Mouse (Mus musculus) forebrain, embryonic 12.5 days (tissue): ENCODE data around the gene Ankzf1. TPM values are rescaled to one million over a fixed set of nuclear protein-coding genes. Genes with fewer than 3 reads are reported as not detected.

Experiments used
- ATAC-seq: fragments of 200-750 bp; cut with Nextera tagmentation; 2 replicates; pipeline ENCODE4 v1.8.0; 2017; ENCODE audit warnings: moderate TSS enrichment; ENCODE audit not compliant: low FRiP score
- H3K27ac ChIP-seq: fragments of 300-500 bp; sonication (generic); 2 replicates; pipeline ENCODE4 v1.5.1; 2016; ENCODE audit warnings: mild to moderate bottlenecking
- H3K27me3 ChIP-seq: fragments of 300-500 bp; sonication (generic); 2 replicates; pipeline ENCODE4 v1.6.1; 2016; ENCODE audit warnings: mild to moderate bottlenecking
- H3K36me3 ChIP-seq: fragments of 300-500 bp; sonication (generic); replicated peaks from 2 replicates; pipeline ENCODE4 v1.6.1; 2016; ENCODE audit warnings: mild to moderate bottlenecking
- H3K4me1 ChIP-seq: fragments of 300-500 bp; sonication (generic); 2 replicates; pipeline ENCODE4 v1.6.1; 2016
- H3K4me2 ChIP-seq: fragments of 300-500 bp; sonication (generic); 2 replicates; pipeline ENCODE4 v1.6.1; 2016; ENCODE audit warnings: mild to moderate bottlenecking, moderate library complexity
- H3K4me3 ChIP-seq: fragments of 300-500 bp; sonication (generic); replicated peaks from 2 replicates; pipeline ENCODE4 v1.5.1; 2016; ENCODE audit warnings: mild to moderate bottlenecking
- H3K9ac ChIP-seq: fragments of 300-500 bp; sonication (generic); 2 replicates; pipeline ENCODE4 v1.6.1; 2016; ENCODE audit warnings: mild to moderate bottlenecking
- H3K9me3 ChIP-seq: fragments of 300-500 bp; sonication (generic); 2 replicates; pipeline ENCODE4 v1.6.1; 2016
- WGBS: fragments of 180-500 bp; shearing (Covaris S2); methylation state at CpG from one replicate; pipeline ENCODE4 v1.1.7; 2016; 5-methylcytosine and 5-hydroxymethylcytosine counted together
- polyA plus RNA-seq: library from polyadenylated mRNA; unstranded; fragments of >200 nt; fragmentation: Nextera tagmentation; extraction: Ambion mirVana; gene quantifications from 2 replicates; pipeline ENCODE4 v1.2.1, GENCODE M21; 2016

The Ankzf1 gene
- polyA plus RNA-seq, 1 experiment from 2014 or later = 23.4 TPM

DNA sequence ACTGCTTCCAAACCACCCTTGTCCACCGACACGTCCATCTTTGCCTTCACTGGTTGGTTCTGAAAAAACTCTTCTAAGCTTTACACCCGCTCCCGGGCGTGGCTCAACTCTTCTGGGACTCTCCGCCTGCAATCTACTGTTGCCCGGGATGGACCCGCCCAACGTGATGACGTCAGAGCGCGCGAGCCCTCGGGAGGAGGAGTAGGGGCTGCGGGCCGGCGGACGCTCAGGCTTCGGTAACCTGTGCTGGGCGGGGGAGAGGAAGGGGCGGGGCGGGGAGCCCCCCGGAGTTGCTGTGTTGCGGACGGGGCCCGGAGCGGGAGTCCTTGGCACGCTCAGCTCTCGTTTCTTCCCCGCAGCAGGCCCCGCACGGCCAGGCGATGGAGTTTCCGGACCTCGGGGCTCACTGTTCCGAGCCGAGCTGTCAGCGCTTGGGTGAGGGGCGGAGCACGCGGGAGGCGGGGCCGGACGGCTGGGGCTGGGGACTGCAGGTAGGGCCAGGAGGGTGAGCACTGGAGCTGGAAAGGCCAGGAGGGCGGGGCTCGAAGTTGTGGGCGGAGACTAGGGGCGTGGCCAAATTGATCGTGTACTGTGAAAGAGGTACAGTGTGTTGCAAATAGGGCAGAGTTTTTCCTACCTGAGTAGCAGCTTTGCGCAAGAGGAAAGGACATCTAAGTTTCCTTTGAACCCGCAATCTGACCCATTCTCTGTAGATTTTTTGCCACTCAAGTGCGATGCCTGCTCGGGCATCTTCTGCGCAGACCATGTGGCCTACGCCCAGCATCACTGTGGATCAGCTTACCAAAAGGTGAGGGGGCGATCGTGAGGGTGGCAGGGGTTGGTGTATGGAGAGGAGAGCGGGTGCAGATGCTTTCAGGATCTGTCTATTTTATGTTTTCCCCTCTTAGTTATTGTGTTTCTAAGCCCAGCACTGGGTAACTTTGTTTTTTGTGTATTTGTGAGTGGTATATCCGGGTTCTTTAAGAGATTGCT, 23.2 kb upstream of the Ankzf1 start, which contains the start of gene Zfand2b:
Gene Zfand2b, plus strand, starts transcription at position 175 of the 993 bp plus-strand sequence.
- 1% methylated on average over 57 of the region's 59 CpGs for WGBS
- Histone ChIP-seq H3K4me3 (peak within 1 kb of the TSS; percentile 61), H3K27ac (peak within 1 kb of the TSS; percentile 87), H3K4me2 (peak within 1 kb of the TSS; percentile 56), H3K27me3 (no peaks in the 10 kb centered on the region), H3K9ac (peak within 1 kb of the TSS; percentile 55), H3K36me3 (peaks cover 32% of the 10 kb centered on the region), H3K9me3 (no peaks in the 10 kb centered on the region), H3K4me1 (peaks cover 14% of the 10 kb centered on the region)
- ATAC-seq = peak; percentile 98

DNA sequence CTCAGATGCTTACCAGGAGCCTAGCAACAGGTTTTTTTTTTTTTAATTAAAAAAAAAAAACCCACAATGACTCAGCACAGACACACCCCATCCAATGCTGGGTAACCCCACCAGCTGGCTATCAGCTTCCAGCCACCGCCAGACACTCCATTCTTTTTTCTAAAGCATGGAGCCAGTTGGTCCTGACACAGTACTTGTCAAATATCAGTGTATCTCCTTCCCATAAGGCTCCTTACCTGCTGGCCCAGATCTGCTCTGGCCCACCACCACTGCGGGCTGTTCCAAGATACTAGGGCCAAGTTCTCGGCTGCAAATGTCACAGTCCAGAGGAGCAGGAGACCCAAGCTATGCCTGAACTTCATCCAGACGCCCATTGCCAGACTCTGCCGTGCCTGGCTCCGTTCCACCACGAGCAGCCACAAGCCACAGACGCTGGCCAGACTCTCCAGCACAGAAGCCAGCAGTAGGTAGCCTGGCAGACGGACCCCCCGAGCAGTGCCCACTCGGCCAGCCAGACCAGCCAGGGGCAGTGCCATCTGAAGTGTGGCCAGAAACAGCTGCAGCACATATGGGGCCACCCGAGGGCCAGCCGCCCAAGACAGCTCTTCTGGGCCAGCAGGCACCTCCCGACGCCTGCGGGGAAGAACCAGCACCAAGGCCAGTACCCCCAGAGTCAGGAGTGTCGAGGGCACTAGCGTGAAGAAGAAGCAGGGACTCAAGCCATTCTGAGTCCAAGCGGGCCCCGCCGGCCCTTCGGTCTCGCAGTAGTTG, 12.4 kb upstream of the Ankzf1 start:
- H3K4me2 ChIP-seq = peak overlapping the region; percentile 99
- H3K9me3 ChIP-seq = no peaks in the 10 kb centered on the region
- H3K36me3 ChIP-seq = peaks cover 51% of the 10 kb centered on the region
- peak overlapping the region; percentile 56 for H3K27ac ChIP-seq
- peak overlapping the region; percentile 60 for H3K4me3 ChIP-seq
- 12% methylated on average over 23 of the region's 23 CpGs for WGBS
- peak overlapping the region; percentile 74 for H3K9ac ChIP-seq
- peak; percentile 57 for ATAC-seq
- peaks cover 23% of the 10 kb centered on the region for H3K4me1 ChIP-seq
- no peaks in the 10 kb centered on the region for H3K27me3 ChIP-seq

DNA sequence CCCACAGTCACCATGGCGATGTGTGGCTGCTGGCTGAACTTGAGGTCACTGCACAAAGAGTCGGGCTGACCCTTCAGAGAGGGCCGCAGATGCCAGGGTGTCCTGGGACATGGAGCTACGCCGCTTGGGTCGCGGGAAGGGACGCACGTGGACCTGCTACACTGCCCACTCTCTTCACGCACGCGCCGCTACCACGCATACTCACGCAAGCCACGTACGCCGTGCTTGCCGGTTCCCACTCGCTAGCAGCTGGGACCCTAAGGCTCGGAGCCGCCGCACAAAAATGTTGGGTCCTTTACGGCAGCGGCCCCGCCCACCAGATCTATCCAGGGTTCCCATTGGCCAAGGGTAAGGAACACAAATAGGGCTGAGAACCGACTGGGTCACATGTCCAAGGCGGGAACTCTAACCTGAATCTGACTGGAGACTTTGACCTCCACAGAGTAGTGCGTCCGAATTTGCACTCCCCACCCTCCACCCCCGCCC, 11.8 kb upstream of the Ankzf1 start, which contains the start of gene Abcb6:
Gene Abcb6, minus strand, starts transcription at position 288 of the 486 bp plus-strand sequence.
- 0% methylated on average over 31 of the region's 31 CpGs for whole genome bisulfite sequencing
- H3K4me3 ChIP-seq = peak within 1 kb of the TSS; percentile 60
- H3K27me3 ChIP-seq = no peaks in the 10 kb centered on the region
- peak within 1 kb of the TSS; percentile 56 for H3K27ac ChIP-seq
- peak; percentile 94 for ATAC-seq
- H3K9ac ChIP-seq = peak within 1 kb of the TSS; percentile 74
- peaks cover 53% of the 10 kb centered on the region for H3K36me3 ChIP-seq
- H3K9me3 ChIP-seq = no peaks in the 10 kb centered on the region
- H3K4me2 ChIP-seq = peak within 1 kb of the TSS; percentile 99
- H3K4me1 ChIP-seq = peaks cover 23% of the 10 kb centered on the region

DNA sequence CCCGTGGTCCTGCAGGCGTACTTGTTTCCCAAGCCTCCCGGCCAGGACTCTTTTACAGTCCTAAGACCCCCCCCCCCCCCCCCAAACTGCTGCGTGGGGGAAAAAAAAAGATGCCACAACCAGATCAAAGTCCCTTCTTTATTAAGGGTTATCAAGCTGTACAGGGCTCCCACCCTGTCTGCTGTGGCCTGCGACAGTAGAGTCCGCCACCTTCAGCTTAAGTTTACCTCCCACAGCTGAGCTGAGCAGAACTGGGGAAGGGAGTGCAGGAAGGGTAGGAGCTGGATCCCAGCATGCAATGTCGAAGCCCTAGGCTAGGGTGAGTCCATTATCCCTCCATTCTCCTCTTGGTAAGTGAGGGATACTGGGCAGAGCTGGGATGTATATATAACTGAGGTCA, 11.2 kb upstream of the Ankzf1 start:
- Histone ChIP-seq H3K4me2 (peak overlapping the region; percentile 99), H3K9me3 (no peaks in the 10 kb centered on the region), H3K27me3 (no peaks in the 10 kb centered on the region), H3K36me3 (peaks cover 57% of the 10 kb centered on the region), H3K4me1 (peaks cover 23% of the 10 kb centered on the region), H3K27ac (0 out of 2 replicates have a peak overlapping the region, but pooled peaks have one; percentile 56), H3K9ac (no peak overlapping the region), H3K4me3 (peak overlapping the region; percentile 60)
- 42% methylated on average over 7 of the region's 7 CpGs for WGBS
- ATAC-seq = no peak; the same call in 1 of the 2 replicates

DNA sequence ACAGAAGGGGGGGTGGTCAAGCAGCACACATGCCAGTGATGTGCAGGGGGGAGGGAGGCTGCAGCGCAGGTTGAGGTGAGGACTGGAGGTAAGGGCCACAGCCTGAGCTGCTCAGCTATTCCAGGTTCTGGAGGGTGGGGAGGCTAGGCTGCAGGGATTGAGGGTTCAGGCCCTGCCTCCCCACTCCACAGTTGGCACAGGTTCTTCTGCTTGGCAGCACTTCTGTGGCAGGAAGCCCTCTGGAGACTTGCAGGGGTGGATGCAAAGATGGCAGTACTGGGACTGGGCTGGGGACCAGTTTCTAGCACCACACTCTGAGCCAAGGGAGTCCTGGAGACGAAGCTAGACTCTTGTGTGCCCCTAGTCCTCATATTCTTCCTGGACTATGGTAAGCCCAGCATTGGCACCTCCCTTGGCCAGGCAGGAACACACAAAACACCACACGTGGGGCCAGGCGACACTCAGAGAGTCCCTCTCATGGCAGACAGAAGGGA, 10.5 kb upstream of the Ankzf1 start:
- ATAC-seq = no peak
- Histone ChIP-seq H3K36me3 (peaks cover 57% of the 10 kb centered on the region), H3K4me3 (no peak overlapping the region), H3K4me1 (peaks cover 23% of the 10 kb centered on the region), H3K27me3 (no peaks in the 10 kb centered on the region), H3K27ac (no peak overlapping the region), H3K4me2 (no peak overlapping the region), H3K9me3 (no peaks in the 10 kb centered on the region), H3K9ac (no peak overlapping the region)
- WGBS = 82% methylated on average over 4 of the region's 4 CpGs

DNA sequence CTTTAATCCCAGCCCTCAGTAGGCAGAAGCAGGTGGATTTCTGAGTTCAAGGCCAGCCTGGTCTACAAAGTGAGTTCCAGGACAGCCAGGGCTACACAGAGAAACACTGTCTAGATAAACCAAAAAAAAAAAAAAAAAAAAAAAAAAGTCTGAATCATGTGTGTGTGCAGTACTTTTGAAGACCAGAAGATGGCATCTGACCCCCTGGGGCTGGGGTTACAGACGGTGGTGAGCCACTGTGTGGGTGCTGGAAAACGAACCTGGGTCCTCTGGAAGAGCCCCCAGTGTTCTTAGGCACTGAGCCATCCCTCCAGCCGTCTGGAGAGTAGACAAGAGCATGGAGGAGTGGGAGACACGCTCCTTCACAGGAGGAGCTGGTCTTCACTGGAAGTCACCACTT, 9.8 kb upstream of the Ankzf1 start:
- Histone ChIP-seq H3K27me3 (no peaks in the 10 kb centered on the region), H3K9ac (no peak overlapping the region), H3K27ac (no peak overlapping the region), H3K4me1 (peaks cover 23% of the 10 kb centered on the region), H3K4me2 (no peak overlapping the region), H3K4me3 (no peak overlapping the region), H3K36me3 (peaks cover 57% of the 10 kb centered on the region), H3K9me3 (no peaks in the 10 kb centered on the region)
- 71% methylated on average over 4 of the region's 4 CpGs for WGBS
- no peak for ATAC-seq

DNA sequence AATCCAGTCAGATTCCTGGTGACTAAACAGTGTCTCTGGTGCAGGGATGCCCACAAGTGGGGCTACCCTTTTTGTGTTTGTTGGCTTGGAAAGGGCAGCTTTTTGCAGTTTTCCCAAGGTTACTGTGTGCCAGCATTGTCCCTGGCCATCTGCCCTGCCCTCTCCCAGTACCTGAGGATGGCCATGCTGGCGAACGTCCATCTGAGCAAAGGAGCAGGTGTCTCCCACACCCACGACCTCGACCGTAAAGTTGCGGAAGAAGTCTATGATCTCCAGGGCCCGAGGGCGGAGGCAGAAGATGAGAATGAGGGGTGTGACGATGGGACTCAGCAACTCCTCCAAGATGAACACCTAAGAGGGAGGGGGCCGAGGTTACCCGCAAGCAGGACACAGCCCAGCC, 6.5 kb upstream of the Ankzf1 start:
- WGBS = 94% methylated on average over 11 of the region's 11 CpGs
- Histone ChIP-seq H3K4me3 (no peak overlapping the region), H3K4me2 (no peak overlapping the region), H3K4me1 (peaks cover 7% of the 10 kb centered on the region), H3K27me3 (no peaks in the 10 kb centered on the region), H3K27ac (no peak overlapping the region), H3K9me3 (no peaks in the 10 kb centered on the region), H3K9ac (no peak overlapping the region), H3K36me3 (peaks cover 61% of the 10 kb centered on the region)
- ATAC-seq = no peak

DNA sequence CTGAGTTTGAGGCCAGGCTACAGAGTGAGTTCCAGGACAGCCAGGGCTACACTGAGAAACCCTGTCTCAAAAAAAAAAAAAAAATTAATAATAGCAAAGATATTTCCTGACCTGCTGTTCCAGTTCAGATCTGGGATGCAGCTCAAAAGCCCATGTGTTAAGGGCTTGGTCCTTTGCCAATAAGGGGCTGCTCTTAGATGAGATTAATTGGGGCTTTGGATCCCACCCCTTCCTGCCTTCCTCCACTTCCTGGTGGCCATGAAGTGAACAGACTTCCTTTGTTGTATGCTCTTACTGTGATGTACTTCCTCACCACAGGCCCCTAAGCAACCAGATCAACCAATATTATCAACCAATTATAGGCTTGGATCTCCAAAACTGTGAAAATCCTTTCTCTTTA, 4.8 kb upstream of the Ankzf1 start:
- Histone ChIP-seq H3K9me3 (no peaks in the 10 kb centered on the region), H3K4me3 (no peak overlapping the region), H3K27me3 (no peaks in the 10 kb centered on the region), H3K9ac (no peak overlapping the region), H3K4me1 (peaks cover 14% of the 10 kb centered on the region), H3K36me3 (peaks cover 55% of the 10 kb centered on the region), H3K4me2 (no peak overlapping the region), H3K27ac (no peak overlapping the region)
- no peak for ATAC-seq

DNA sequence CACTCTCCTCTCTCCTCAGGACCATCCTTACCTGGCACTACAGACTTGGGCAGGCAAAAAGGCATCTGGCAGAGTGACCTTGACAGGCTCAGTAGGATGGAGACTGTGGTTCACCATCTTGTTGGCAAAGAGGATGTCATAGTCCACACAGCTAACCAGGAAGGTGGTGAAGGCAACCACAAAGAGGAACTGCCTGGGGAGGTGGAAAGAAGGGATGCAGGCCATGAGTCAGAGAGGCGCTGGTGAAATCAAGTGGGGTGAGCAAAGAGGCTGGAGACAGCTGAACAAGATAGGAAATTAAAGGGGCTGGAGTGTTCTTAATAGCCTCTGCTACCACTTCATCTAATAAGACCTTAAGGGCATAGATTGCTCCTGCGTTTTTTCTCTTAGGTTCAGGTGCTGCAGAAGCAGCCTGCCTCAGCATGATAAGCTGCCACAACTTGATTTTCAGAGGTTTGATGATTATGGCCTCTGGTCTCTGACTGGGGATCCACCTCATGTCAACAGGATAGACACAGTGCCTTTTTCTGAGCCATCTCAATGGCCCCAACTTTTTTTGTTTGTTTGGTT, 4.0 kb upstream of the Ankzf1 start:
- peaks cover 46% of the 10 kb centered on the region for H3K36me3 ChIP-seq
- H3K9ac ChIP-seq = no peak overlapping the region
- WGBS = 88% methylated on average over 2 of the region's 2 CpGs
- H3K27ac ChIP-seq = no peak overlapping the region
- no peak overlapping the region for H3K4me2 ChIP-seq
- peaks cover 19% of the 10 kb centered on the region for H3K4me1 ChIP-seq
- ATAC-seq = no peak
- no peaks in the 10 kb centered on the region for H3K9me3 ChIP-seq
- no peak overlapping the region for H3K4me3 ChIP-seq
- no peaks in the 10 kb centered on the region for H3K27me3 ChIP-seq

DNA sequence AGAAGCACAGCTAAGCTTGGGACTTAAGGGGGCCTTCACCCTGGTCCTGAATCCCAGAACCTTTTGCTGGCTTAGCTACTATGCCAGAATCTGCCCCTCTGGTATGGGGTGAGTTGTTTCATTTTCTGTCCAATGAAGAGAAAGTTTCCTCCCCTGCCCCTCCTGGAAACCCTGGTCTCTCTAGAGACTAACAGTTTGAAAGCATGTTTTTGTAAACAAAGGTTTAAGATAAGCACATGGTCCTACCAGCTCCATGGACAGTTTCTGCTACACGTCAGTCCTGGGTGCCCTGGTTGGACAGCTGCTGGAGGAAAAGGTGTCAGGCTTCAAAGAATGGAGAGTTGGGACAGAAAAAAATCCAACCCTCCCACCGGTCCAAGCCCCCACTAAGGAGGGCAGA, 1.4 kb upstream of the Ankzf1 start:
- Histone ChIP-seq H3K4me1 (peaks cover 26% of the 10 kb centered on the region), H3K9me3 (no peaks in the 10 kb centered on the region), H3K9ac (0 out of 2 replicates have a peak overlapping the region, but pooled peaks have one; percentile 90), H3K27me3 (no peaks in the 10 kb centered on the region), H3K27ac (no peak overlapping the region), H3K4me2 (peak overlapping the region; percentile 95), H3K36me3 (peaks cover 22% of the 10 kb centered on the region), H3K4me3 (0 out of 2 replicates have a peak overlapping the region, but pooled peaks have one; percentile 79)
- ATAC-seq = no peak
- 80% methylated on average over 2 of the region's 2 CpGs for WGBS

DNA sequence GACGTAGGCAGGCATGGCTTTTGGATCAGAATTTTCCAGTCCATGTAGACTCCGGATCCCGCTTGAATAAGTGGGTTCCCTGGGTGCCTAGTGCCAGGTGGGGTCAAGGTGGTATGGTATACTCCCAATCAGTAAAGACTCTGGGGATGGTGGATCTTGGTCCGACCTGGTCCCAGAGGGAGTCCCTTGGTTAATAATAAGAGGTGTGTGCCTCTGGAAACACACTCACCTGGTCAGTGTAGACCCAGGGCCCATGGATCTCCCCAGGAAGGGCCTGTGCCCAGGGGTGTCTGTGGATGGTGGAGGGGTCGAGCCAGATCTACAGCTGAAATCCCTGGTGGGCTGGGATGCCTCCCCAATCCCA, 711 bp upstream of the Ankzf1 start:
- peak overlapping the region; percentile 90 for H3K9ac ChIP-seq
- no peaks in the 10 kb centered on the region for H3K27me3 ChIP-seq
- peaks cover 18% of the 10 kb centered on the region for H3K36me3 ChIP-seq
- peaks cover 26% of the 10 kb centered on the region for H3K4me1 ChIP-seq
- ATAC-seq = peak; percentile 60; the same call in 1 of the 2 replicates
- H3K4me3 ChIP-seq = peak overlapping the region; percentile 79
- peak overlapping the region; percentile 95 for H3K4me2 ChIP-seq
- 46% methylated on average over 5 of the region's 5 CpGs for WGBS
- H3K27ac ChIP-seq = peak overlapping the region; percentile 83
- no peaks in the 10 kb centered on the region for H3K9me3 ChIP-seq
